16 mouse cellular contexts compared by ENCODE assay signal in the genomic region with DNA sequence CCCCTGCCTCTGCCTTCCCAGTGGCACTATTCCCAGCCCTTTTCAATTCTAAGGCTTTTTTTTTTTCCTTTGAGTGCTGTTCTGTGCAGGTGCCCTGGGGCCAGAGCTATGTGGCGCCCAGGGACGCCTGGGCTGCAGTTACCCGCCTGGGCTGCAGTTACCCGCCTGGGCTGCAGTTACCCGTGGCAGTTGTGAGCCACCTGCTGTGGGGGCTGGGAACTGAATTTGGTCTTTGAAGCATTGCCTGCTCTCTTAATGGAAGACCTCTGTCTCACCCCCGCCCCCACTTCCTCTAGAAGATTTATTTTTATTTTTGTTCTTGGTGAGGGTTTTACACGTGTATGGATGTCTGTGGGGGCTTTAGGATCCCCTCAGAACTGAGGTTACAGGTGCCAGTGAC. TPM values are rescaled to one million over a fixed set of nuclear protein-coding genes. Genes with fewer than 3 reads are reported as not detected.
DNase-seq lines count a peak whose midpoint lies in the region; ATAC-seq and TF ChIP-seq lines count a peak whose summit lies in the region.
"Had no signal": no experiment of that assay in that cellular context is flagged by ENCODE, and none has a peak within 500 bp of the region (broad histone marks: within the 10 kb centered on the region; RNA-seq: fewer than 3 reads in every experiment).

No protein-coding gene starts in this region.

- peaks cover 11% of the 10 kb centered on the region for H3K79me2 ChIP-seq in heart, adult 2 months (replicated peaks; ENCODE audit: control insufficient read depth, insufficient read depth, low read length)

- H3K27ac ChIP-seq in heart, embryonic 16.5 days (ENCODE audit: low read length), result no peak overlapping the region
- H3K27ac ChIP-seq in heart, adult 2 months, result no peak overlapping the region
- H3K27ac ChIP-seq: embryonic facial prominence, embryonic 13.5 days; liver, embryonic 15.5 days had no signal

- intact Hi-C loops in heart, adult 2 months (cut with DNase I), result no loop called here
- intact Hi-C loops in left cerebral cortex, postnatal 25 days (cut with DNase I), result no loop called here

- H3K4me3 ChIP-seq in heart, embryonic 16.5 days (ENCODE audit: low read length), result no peak overlapping the region
- H3K4me3 ChIP-seq in heart, adult 2 months, result no peak overlapping the region
- H3K4me3 ChIP-seq: embryonic facial prominence, embryonic 13.5 days; liver, embryonic 15.5 days; myocyte had no signal

- H3K4me2 ChIP-seq in heart, embryonic 16.5 days (ENCODE audit: low read depth, low read length), result no peak overlapping the region
- H3K4me2 ChIP-seq: embryonic facial prominence, embryonic 13.5 days; liver, embryonic 15.5 days had no signal

- WGBS in heart, embryonic 16.5 days, result 76% methylated on average over 7 of the region's 7 CpGs
- 73% methylated on average over 7 of the region's 7 CpGs for WGBS in heart, adult 2 months

- H3K9me3 ChIP-seq in heart, embryonic 16.5 days (replicated peaks; ENCODE audit: control insufficient read depth, low read length), result no peaks in the 10 kb centered on the region
- H3K9me3 ChIP-seq: embryonic facial prominence, embryonic 13.5 days; liver, embryonic 15.5 days had no signal

- H3K4me1 ChIP-seq in heart, embryonic 16.5 days (ENCODE audit: control insufficient read depth, insufficient read depth, low read length), result peaks cover 7% of the 10 kb centered on the region; the same call in 1 of the 2 replicates
- peaks cover 1% of the 10 kb centered on the region; the same call in 1 of the 2 replicates for H3K4me1 ChIP-seq in heart, adult 2 months (ENCODE audit: control insufficient read depth, insufficient read depth, low read length)

- H3K9ac ChIP-seq in heart, embryonic 16.5 days (ENCODE audit: low read length), result no peak overlapping the region
- no peak overlapping the region for H3K9ac ChIP-seq in heart, adult 2 months (ENCODE audit: low read depth, low read length)
- H3K9ac ChIP-seq: embryonic facial prominence, embryonic 13.5 days; liver, embryonic 15.5 days had no signal

- H3K27me3 ChIP-seq in heart, embryonic 16.5 days (ENCODE audit: control insufficient read depth, insufficient read depth, low read length), result no peaks in the 10 kb centered on the region
- H3K27me3 ChIP-seq in heart, adult 2 months (ENCODE audit: control insufficient read depth, insufficient read depth, low read length), result no peaks in the 10 kb centered on the region
- H3K27me3 ChIP-seq: embryonic facial prominence, embryonic 13.5 days; liver, embryonic 15.5 days had no signal

- TF ChIP-seq EP300 in heart, adult 2 months (IDR thresholded peaks at IDR 0.05; ENCODE audit: insufficient read depth, low read depth, low read length), result no peak

- peaks cover 48% of the 10 kb centered on the region for H3K36me3 ChIP-seq in heart, embryonic 16.5 days (ENCODE audit: control insufficient read depth, insufficient read depth)
- H3K36me3 ChIP-seq in heart, adult 2 months (ENCODE audit: control insufficient read depth, insufficient read depth, low read length), result no peaks in the 10 kb centered on the region

- TF ChIP-seq POLR2A in heart, adult 2 months (IDR thresholded peaks at IDR 0.05; ENCODE audit: insufficient read depth, low read depth, low read length), result no peak

- no peak for TF ChIP-seq CTCF in heart, adult 2 months (IDR thresholded peaks at IDR 0.05)

- peak; percentile 61 for ATAC-seq in heart, embryonic 16.5 days (replicated peaks; ENCODE audit: extremely low read depth, insufficient read depth, low FRiP score)
- ATAC-seq in activated CD4-positive, CD25-positive, alpha-beta regulatory T cell, adult 4 months, result peak; percentile 77
- peak; percentile 75 for ATAC-seq in neutrophil, adult 5-6 weeks (ENCODE audit: extremely low read depth, insufficient number of reproducible peaks, low FRiP score, poor library complexity, severe bottlenecking)
- ATAC-seq: forebrain, embryonic 14.5 days; hindbrain, embryonic 16.5 days had no signal

- DNase-seq in heart, adult 2 months, result no peak
- peak; percentile 87 for DNase-seq in thymus, postnatal 14 days
- DNase-seq in cerebellum, postnatal 10 days, result no peak
- no peak for DNase-seq in right cerebral cortex, postnatal 14 days
- DNase-seq in left cerebral cortex, postnatal 25 days (ENCODE audit: low spot score in 2 of 2), result no peak
- DNase-seq: cerebellum, adult 9-11 months; gastrocnemius, postnatal 36 days; kidney, postnatal 14 days had no signal

RNA-seq across cellular contexts. Expression of gene Rest, which starts 7.9 kb away (rescaled TPM):
- polyA plus RNA-seq in heart, embryonic 16.5 days (2015; fragmentation: Nextera tagmentation; extraction: Ambion mirVana), result 18.9 and 20.3 TPM in 2 replicates
- total RNA-seq in heart, adult 2 months (2021), result 10 to 100 TPM; 12.8 to 13.2 TPM
- 3.7 and 6.8 TPM in 2 replicates for polyA plus RNA-seq in heart, adult 2 months (2012; rRNA removed)
- 10 to 100 TPM; 16.3 to 17.6 TPM for polyA plus RNA-seq in activated CD4-positive, CD25-positive, alpha-beta regulatory T cell, adult 4 months (2017; shearing (Covaris generic))
- total RNA-seq in neutrophil, adult 5-6 weeks (2017), result 62.9 and 70.3 TPM in 2 replicates
- 1 to 10 TPM; 3.6 to 3.9 TPM for total RNA-seq in left cerebral cortex, postnatal 25 days (2021)

RNA-seq across cellular contexts. Expression of gene Noa1, which starts 36.7 kb away (rescaled TPM):
- polyA plus RNA-seq in heart, embryonic 16.5 days (2015; fragmentation: Nextera tagmentation; extraction: Ambion mirVana), result 22.5 and 23.7 TPM in 2 replicates
- 10 to 100 TPM; 19.7 to 21.3 TPM for total RNA-seq in heart, adult 2 months (2021)
- 12.2 and 13.5 TPM in 2 replicates for polyA plus RNA-seq in heart, adult 2 months (2012; rRNA removed)
- polyA plus RNA-seq in activated CD4-positive, CD25-positive, alpha-beta regulatory T cell, adult 4 months (2017; shearing (Covaris generic)), result 1 to 10 TPM; 5.0 to 8.3 TPM
- total RNA-seq in neutrophil, adult 5-6 weeks (2017), result 5.5 and 5.8 TPM in 2 replicates
- total RNA-seq in left cerebral cortex, postnatal 25 days (2021), result 10 to 100 TPM; 25.7 to 27.7 TPM

RNA-seq across cellular contexts. Expression of gene Polr2b, which starts 36.8 kb away (rescaled TPM):
- 39.0 and 40.4 TPM in 2 replicates for polyA plus RNA-seq in heart, embryonic 16.5 days (2015; fragmentation: Nextera tagmentation; extraction: Ambion mirVana)
- 10 to 100 TPM; 34.1 to 34.5 TPM for total RNA-seq in heart, adult 2 months (2021)
- 25.4 and 26.8 TPM in 2 replicates for polyA plus RNA-seq in heart, adult 2 months (2012; rRNA removed)
- polyA plus RNA-seq in activated CD4-positive, CD25-positive, alpha-beta regulatory T cell, adult 4 months (2017; shearing (Covaris generic)), result 10 to 100 TPM; 45.0 to 49.2 TPM
- total RNA-seq in neutrophil, adult 5-6 weeks (2017), result 97.9 and 120 TPM in 2 replicates
- 10 to 100 TPM; 43.3 to 44.9 TPM for total RNA-seq in left cerebral cortex, postnatal 25 days (2021)
